10 mouse cellular contexts compared by ENCODE assay signal in the genomic region with DNA sequence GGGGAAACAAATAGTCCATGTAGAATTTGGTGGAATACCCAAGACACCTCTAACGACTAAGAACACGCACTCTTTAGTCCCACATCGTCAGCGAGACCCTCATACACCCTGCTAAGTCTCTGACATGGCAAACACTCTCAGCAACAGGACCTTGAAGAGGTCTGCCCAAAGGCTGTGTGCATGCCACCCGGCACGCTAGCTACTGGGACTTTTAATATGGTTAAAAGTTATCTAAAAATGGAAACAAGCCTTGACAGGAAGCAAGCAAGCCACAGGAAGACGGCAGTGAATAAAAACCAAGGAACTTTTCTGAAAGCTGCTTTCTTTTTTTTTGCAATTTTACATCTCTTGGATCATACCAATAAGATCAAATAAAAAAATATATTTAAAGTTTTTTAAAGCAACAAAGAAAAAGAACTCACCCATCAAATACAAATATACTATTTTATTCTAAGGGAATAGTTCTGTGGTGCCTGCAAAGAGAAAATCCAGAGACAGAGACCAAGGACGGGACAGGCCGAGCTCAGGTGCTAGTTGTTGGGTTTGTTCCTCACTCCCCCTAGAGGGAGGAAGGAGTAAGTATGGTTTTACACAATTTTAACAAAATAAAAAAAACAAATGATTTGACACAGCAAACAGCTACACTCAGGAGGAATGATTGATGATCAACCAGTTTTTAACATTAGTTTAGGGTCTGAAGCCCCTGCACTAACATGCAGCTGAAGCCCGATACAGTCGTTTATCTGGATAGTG.
DNase-seq lines count a peak whose midpoint lies in the region; ATAC-seq and TF ChIP-seq lines count a peak whose summit lies in the region.
"Had no signal": no experiment of that assay in that cellular context is flagged by ENCODE, and none has a peak within 500 bp of the region (broad histone marks: within the 10 kb centered on the region; RNA-seq: fewer than 3 reads in every experiment).

No protein-coding gene starts in this region.

- intact Hi-C loops in left cerebral cortex, postnatal 4 days (cut with DNase I): no loop called here

- no peaks in the 10 kb centered on the region for H3K9me3 ChIP-seq in ES-E14 (ENCODE audit: control insufficient read depth, insufficient read depth, low read depth, low read length)
- H3K9me3 ChIP-seq: midbrain, embryonic 15.5 days had no signal

- H3K9ac ChIP-seq in ES-E14 (ENCODE audit: insufficient read depth, low read depth, low read length, poor library complexity, severe bottlenecking): no peak overlapping the region
- H3K9ac ChIP-seq: midbrain, embryonic 15.5 days had no signal

- H3K36me3 ChIP-seq in ES-E14 (ENCODE audit: control insufficient read depth, insufficient read depth, low read length, poor library complexity, severe bottlenecking): peaks cover 18% of the 10 kb centered on the region

- H3K27ac ChIP-seq in ES-E14 (ENCODE audit: insufficient read depth, low read depth, low read length, poor library complexity, severe bottlenecking): no peak overlapping the region
- H3K27ac ChIP-seq: midbrain, embryonic 15.5 days had no signal

- ATAC-seq in inflammation-experienced regulatory T-cells, adult 6 months: peak; percentile 76
- ATAC-seq: midbrain, embryonic 15.5 days had no signal

- no peak overlapping the region for H3K4me3 ChIP-seq in ES-E14 (ENCODE audit: insufficient read depth in 1 of 2, low read depth in 1 of 2, low read length in 2 of 2, poor library complexity in 1 of 2, severe bottlenecking in 1 of 2)
- H3K4me3 ChIP-seq: midbrain, embryonic 15.5 days had no signal

- in situ Hi-C loops in ES-E14 (cut with MboI; ENCODE audit: low sequenced_read_pairs in 2 of 2, unreplicated experiment in 2 of 2): no loop called here

- H3K4me1 ChIP-seq in ES-E14 (ENCODE audit: control insufficient read depth in 2 of 2, insufficient read depth in 2 of 2, low read length in 2 of 2, poor library complexity in 1 of 2): 0 out of 4 replicates have a peak, but pooled peaks cover 0 to 2% of the 10 kb centered on the region in 2 experiments
- H3K4me1 ChIP-seq: midbrain, embryonic 15.5 days had no signal

- DNase-seq in kidney, adult 9 months: peak; percentile 16
- DNase-seq in kidney, postnatal 25 days: no peak
- DNase-seq in A20 (ENCODE audit: low read depth, low spot score): peak; percentile 29
- no peak for DNase-seq in ES-E14 (ENCODE audit: low read depth, low spot score)
- DNase-seq in right cerebral cortex, postnatal 14 days: no peak
- DNase-seq in left cerebral cortex, postnatal 4 days: no peak
- DNase-seq: heart, adult 18-20 months; kidney, adult 11 months had no signal

TF ChIP-seq in ES-E14, 5 proteins besides CTCF, POLR2A, EP300 and RAD21:
- TF ChIP-seq ZNF384 (IDR thresholded peaks at IDR 0.05; ENCODE audit: low read depth, low read length): 0 out of 2 replicates have a peak, but pooled peaks have one; percentile 33
- TF ChIP-seq CHD2 (IDR thresholded peaks at IDR 0.05; ENCODE audit: low read depth, low read length): no peak

Comparison
In these comparisons a context has a peak if more than half of its experiments do, and no peak if none do; other contexts are left out.
1. DNase-seq: peak in kidney, adult 9 months (single experiment) and A20 (single experiment); none in kidney, postnatal 25 days (0 of 2), ES-E14 (single experiment), right cerebral cortex, postnatal 14 days (single experiment) and left cerebral cortex, postnatal 4 days (single experiment).